Mouse (Mus musculus) adrenal gland, postnatal 4 days (tissue): Measurements from ENCODE around the gene Enox1. TPM values are rescaled to one million over a fixed set of nuclear protein-coding genes. Genes with fewer than 3 reads are reported as not detected.

Experiments used
- DNase-seq, 2 experiments: peaks; one replicate each; pipeline ENCODE4 v3.0.0; 2021 to 2022; ENCODE audit warnings: low spot score in 2 of 2, mixed read lengths in 2 of 2
- total RNA-seq, 2 experiments: library from RNA; stranded (reverse); gene quantifications; 2 replicates each; pipeline ENCODE4 v1.2.3; 2021

Gene Enox1
- total RNA-seq, 2 experiments from 2014 or later, result 12.8 to 13.4 TPM

- no peak for DNase-seq
Observed at GRCm38 (mm10) chr14:77195314-77196020, 38.9 kb downstream of the Enox1 start.

DNA sequence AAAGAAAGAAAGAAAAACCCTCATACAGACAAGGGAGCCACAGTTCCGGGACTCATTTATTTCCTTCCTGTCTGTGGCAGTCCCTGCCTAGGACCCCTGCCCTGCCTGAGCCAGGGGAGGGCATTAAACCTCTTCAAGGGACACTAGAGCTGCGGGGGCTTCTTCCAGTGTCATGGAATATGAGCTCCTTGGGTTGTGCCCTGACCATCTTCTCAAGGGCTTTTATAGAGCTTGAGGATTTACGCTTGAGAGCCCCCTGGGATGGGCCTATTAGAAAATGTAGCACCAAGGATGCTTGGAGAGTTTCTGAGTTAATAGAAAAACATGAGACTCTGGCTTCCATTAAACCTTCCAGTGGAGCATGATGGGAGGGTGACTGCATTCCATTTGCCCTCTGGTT is 39.7 kb downstream of the Enox1 start:
- no peak for DNase-seq

- DNase-seq, result no peak
Observed at GRCm38 (mm10) chr14:77197414-77197915, 40.9 kb downstream of the Enox1 start.

- DNase-seq, result no peak
Observed at GRCm38 (mm10) chr14:77210889-77211288, 54.3 kb downstream of the Enox1 start.

DNA sequence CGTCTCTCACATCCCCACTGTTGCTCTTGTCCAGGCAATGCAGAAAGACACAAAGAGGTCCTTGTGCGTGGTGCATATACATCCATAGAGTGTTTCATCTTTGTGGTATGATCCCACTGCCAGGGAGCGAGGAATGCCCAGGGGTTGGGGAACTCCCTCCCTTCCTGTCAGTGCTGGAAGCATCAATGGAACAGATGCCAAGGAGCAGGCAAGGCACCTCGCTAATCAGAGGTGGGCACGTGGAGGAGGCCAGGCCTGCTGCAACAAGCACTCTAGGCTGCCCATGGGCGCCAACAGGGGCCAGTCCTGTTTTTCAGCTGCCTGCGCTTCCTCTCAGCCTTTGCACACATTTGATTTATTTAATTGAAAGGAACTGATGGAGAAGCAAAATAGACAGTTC is 56.6 kb downstream of the Enox1 start:
- DNase-seq, result no peak

- DNase-seq, result no peak
Observed at GRCm38 (mm10) chr14:77214848-77215247, 58.3 kb downstream of the Enox1 start.

DNA sequence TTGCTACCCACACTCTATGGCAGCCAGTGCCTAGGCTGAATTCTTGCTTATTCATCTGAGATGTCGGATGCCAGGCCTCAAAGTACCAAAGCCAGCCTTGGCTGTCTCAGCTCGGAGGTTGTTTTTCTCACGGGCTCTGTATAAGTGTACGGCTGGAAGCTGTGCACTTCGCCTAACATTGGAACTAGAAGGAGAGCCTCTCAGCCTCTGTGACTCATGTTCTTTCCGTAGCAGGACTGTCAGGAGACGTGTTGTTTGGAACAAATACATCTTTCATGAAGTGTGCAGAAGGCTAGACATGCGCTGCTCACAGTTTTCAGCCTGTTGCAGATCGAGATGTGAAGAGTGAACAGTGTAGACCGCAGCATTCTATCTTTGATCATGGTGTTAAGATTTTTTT is 68.8 kb downstream of the Enox1 start:
- no peak for DNase-seq

GRCm38 (mm10) chr14:77238811-77239210 is 82.2 kb downstream of the Enox1 start:
- DNase-seq, result no peak

- DNase-seq, result no peak
Observed at GRCm38 (mm10) chr14:77239360-77239759, 82.8 kb downstream of the Enox1 start.

DNA sequence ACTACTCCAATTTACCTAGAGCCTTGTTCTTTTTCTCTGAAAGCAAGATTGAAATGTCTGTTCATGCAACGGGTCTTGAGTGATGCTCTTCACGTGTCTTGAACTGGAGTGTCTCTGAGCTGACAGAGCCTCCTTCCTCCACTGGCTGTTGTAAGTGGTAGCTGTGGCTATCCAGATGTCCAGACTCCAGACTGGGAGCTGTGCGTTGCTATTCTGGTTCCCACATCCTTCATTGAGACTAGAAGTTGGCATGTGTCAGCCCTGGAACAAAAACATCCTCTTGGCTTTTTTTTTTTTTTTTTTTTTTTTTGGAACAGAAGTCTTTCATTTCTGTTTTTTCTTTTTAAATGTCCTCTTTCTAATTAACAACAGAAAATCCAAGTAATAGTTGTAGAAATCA is 90.4 kb downstream of the Enox1 start:
- DNase-seq, result no peak

DNA sequence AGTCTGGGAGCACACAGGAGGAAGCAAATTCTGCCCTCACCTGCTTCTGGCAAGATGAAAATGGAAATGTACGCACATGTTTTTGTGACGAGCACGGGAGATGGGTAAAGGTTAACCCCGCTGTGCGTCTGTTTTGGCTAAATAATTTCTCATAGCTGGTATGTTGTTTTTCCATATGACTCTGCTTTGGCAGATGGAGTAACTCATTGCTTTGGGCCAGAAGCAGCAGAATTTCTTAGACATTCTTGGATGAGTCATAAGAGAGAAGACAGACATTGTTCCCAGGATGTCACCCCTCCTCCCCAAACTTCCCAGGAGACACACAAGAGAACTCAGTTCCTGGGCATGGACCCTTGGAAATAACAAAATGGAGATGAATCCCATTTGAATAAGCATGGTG is 91.9 kb downstream of the Enox1 start:
- no peak for DNase-seq

GRCm38 (mm10) chr14:77248946-77249345 is 92.4 kb downstream of the Enox1 start:
- no peak for DNase-seq

DNA sequence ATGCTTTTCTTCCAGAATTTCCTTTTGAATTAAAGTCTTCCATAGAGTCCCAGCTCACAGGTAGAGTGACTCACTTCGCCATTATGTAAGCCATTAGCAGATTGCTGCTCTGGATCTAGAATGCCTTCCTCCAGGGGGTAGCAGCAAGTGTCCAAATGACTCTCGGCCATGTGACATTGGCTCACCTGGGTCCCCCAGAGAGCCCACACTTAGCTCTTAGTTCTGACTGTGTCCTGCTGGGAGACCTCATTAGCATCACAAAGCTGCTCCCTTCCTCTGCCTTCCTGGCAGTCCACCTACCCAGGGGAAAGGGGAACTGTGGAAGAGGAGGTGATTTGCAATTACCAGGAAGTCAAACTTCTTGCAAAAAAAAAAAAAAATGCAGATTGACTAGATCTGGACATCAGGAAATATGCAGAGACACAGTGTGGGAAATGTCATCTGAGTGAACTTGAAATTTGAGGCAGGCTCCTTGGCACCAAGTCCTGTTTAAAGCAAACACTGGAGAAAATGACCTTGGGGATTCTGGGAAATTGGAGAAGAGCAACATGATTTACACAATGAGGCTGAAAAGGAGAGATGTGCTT is 94.2 kb downstream of the Enox1 start:
- DNase-seq, result no peak

GRCm38 (mm10) chr14:77255201-77255600 is 98.6 kb downstream of the Enox1 start:
- DNase-seq, result no peak

GRCm38 (mm10) chr14:77255711-77256110 is 99.1 kb downstream of the Enox1 start:
- DNase-seq, result no peak

DNA sequence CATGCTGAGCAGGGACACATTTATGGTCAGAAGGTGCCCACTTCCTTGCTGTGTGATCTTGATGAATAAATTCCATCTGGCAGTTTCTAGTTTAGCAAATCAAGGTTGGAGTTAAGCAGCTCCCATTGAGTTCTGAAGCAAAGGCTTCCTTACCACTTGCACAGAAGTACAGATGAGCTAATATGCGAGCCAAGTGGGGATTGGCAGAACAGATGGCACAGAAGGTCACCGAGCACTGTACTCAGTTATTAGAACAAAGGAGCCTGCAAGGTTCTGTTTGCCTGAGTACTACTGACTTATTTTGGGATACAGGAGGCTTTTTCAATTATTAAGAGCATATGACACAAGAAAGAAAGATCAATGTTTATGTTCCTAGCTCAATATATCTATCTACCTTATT is 100.4 kb downstream of the Enox1 start:
- no peak for DNase-seq

- no peak for DNase-seq
Observed at GRCm38 (mm10) chr14:77257461-77257860, 100.9 kb downstream of the Enox1 start.

GRCm38 (mm10) chr14:77258186-77258585 is 101.6 kb downstream of the Enox1 start:
- no peak for DNase-seq

GRCm38 (mm10) chr14:77259686-77260085 is 103.1 kb downstream of the Enox1 start:
- no peak for DNase-seq

- no peak for DNase-seq
Observed at GRCm38 (mm10) chr14:77260107-77260506, 103.5 kb downstream of the Enox1 start.

GRCm38 (mm10) chr14:77266805-77267771 is 110.5 kb downstream of the Enox1 start:
- no peak for DNase-seq
